Mouse (Mus musculus): ENCODE measurements around the gene Muc16. TPM values are rescaled to one million over a fixed set of nuclear protein-coding genes. Genes with fewer than 3 reads are reported as not detected.

The Muc16 gene
- polyA plus RNA-seq, 1 experiment from 2014 or later = not detected

GRCm38 (mm10) chr9:18473324-18474128 lies 200.8 kb downstream of the Muc16 start:
- Histone ChIP-seq H3K9ac (ENCODE audit: low read depth, low read length) (peak overlapping the region; percentile 55), H3K27me3 (ENCODE audit: control insufficient read depth, insufficient read depth, low read length) (no peaks in the 10 kb centered on the region), H3K4me1 (ENCODE audit: control insufficient read depth, insufficient read depth, low read length) (no peaks in the 10 kb centered on the region), H3K9me3 (ENCODE audit: control insufficient read depth, low read length) (no peaks in the 10 kb centered on the region), H3K36me3 (ENCODE audit: control insufficient read depth, insufficient read depth, low read length) (no peaks in the 10 kb centered on the region), H3K27ac (ENCODE audit: low read depth, low read length) (peak overlapping the region; percentile 90), H3K4me3 (ENCODE audit: low read length) (peak overlapping the region; percentile 59), H3K4me2 (replicated peaks; ENCODE audit: low read depth, low read length) (peak overlapping the region; percentile 56)
- ATAC-seq (ENCODE audit: low FRiP score, low TSS enrichment) = peak; percentile 99
- WGBS = 5% methylated on average over 39 of the region's 39 CpGs

GRCm38 (mm10) chr9:18468005-18468404 lies 206.3 kb downstream of the Muc16 start:
- WGBS = 89% methylated on average over 3 of the region's 3 CpGs
- peaks cover 3% of the 10 kb centered on the region; the same call in 1 of the 2 replicates for H3K9me3 ChIP-seq (ENCODE audit: control insufficient read depth, low read length)
- no peak for ATAC-seq (ENCODE audit: low FRiP score, low TSS enrichment)
- no peak overlapping the region for H3K9ac ChIP-seq (ENCODE audit: low read depth, low read length)
- H3K27ac ChIP-seq (ENCODE audit: low read depth, low read length) = no peak overlapping the region
- no peak overlapping the region for H3K4me2 ChIP-seq (replicated peaks; ENCODE audit: low read depth, low read length)
- no peak overlapping the region for H3K4me3 ChIP-seq (ENCODE audit: low read length)
- no peaks in the 10 kb centered on the region for H3K27me3 ChIP-seq (ENCODE audit: control insufficient read depth, insufficient read depth, low read length)
- H3K4me1 ChIP-seq (ENCODE audit: control insufficient read depth, insufficient read depth, low read length) = no peaks in the 10 kb centered on the region
- no peaks in the 10 kb centered on the region for H3K36me3 ChIP-seq (ENCODE audit: control insufficient read depth, insufficient read depth, low read length)

- H3K36me3 ChIP-seq (ENCODE audit: control insufficient read depth, insufficient read depth, low read length) = no peaks in the 10 kb centered on the region
- no peaks in the 10 kb centered on the region for H3K27me3 ChIP-seq (ENCODE audit: control insufficient read depth, insufficient read depth, low read length)
- H3K9ac ChIP-seq (ENCODE audit: low read depth, low read length) = no peak overlapping the region
- H3K4me1 ChIP-seq (ENCODE audit: control insufficient read depth, insufficient read depth, low read length) = no peaks in the 10 kb centered on the region
- H3K9me3 ChIP-seq (ENCODE audit: control insufficient read depth, low read length) = peaks cover 3% of the 10 kb centered on the region; the same call in 1 of the 2 replicates
- H3K4me2 ChIP-seq (replicated peaks; ENCODE audit: low read depth, low read length) = no peak overlapping the region
- no peak for ATAC-seq (ENCODE audit: low FRiP score, low TSS enrichment)
- H3K27ac ChIP-seq (ENCODE audit: low read depth, low read length) = no peak overlapping the region
- no peak overlapping the region for H3K4me3 ChIP-seq (ENCODE audit: low read length)
- 77% methylated on average over 3 of the region's 3 CpGs for WGBS
These were observed 207.0 kb downstream of the Muc16 start for GRCm38 (mm10) chr9:18467350-18467749.

GRCm38 (mm10) chr9:18456520-18456919 lies 217.8 kb downstream of the Muc16 start:
- Histone ChIP-seq H3K4me2 (replicated peaks; ENCODE audit: low read depth, low read length) (no peak overlapping the region), H3K27me3 (ENCODE audit: control insufficient read depth, insufficient read depth, low read length) (no peaks in the 10 kb centered on the region), H3K4me3 (ENCODE audit: low read length) (no peak overlapping the region), H3K9ac (ENCODE audit: low read depth, low read length) (no peak overlapping the region), H3K27ac (ENCODE audit: low read depth, low read length) (no peak overlapping the region), H3K36me3 (ENCODE audit: control insufficient read depth, insufficient read depth, low read length) (peaks cover 18% of the 10 kb centered on the region; the same call in 1 of the 2 replicates), H3K9me3 (ENCODE audit: control insufficient read depth, low read length) (peaks cover 4% of the 10 kb centered on the region; the same call in 1 of the 2 replicates), H3K4me1 (ENCODE audit: control insufficient read depth, insufficient read depth, low read length) (no peaks in the 10 kb centered on the region)
- ATAC-seq (ENCODE audit: low FRiP score, low TSS enrichment) = no peak
- WGBS = 94% methylated on average over 4 of the region's 4 CpGs

Small RNAs within 50 kb of the gene (microRNA-seq; reads per million reads assigned to microRNA genes)
- gene Gm22854 = not detected

Other genes with a start within 250 kb of the Muc16 start
- gene Mbd3l2, start 243.9 kb downstream of the Muc16 start, polyA plus RNA-seq (2014; fragmentation: Nextera tagmentation; extraction: Ambion mirVana) = not detected in 2 replicates
- 3.8 and 7.8 TPM in 2 replicates for gene Zfp558, start 196.3 kb downstream of the Muc16 start, polyA plus RNA-seq (2014; fragmentation: Nextera tagmentation; extraction: Ambion mirVana)
- gene Mbd3l1, start 196.2 kb downstream of the Muc16 start, polyA plus RNA-seq (2014; fragmentation: Nextera tagmentation; extraction: Ambion mirVana) = not detected in 2 replicates
- not detected in 2 replicates for gene Olfr24, start 89.5 kb upstream of the Muc16 start, polyA plus RNA-seq (2014; fragmentation: Nextera tagmentation; extraction: Ambion mirVana)
- not detected in 2 replicates for gene Olfr828, start 145.0 kb upstream of the Muc16 start, polyA plus RNA-seq (2014; fragmentation: Nextera tagmentation; extraction: Ambion mirVana)
- not detected in 2 replicates for gene Olfr829, start 180.4 kb upstream of the Muc16 start, polyA plus RNA-seq (2014; fragmentation: Nextera tagmentation; extraction: Ambion mirVana)
- not detected in 2 replicates for gene Olfr830, start 200.2 kb upstream of the Muc16 start, polyA plus RNA-seq (2014; fragmentation: Nextera tagmentation; extraction: Ambion mirVana)